Mouse (Mus musculus) midbrain, embryonic 16.5 days (tissue): ENCODE measurements at regions not wholly inside any gene's neighbourhood (a gene's known extent, or its start where the extent isn't known, plus 50 kb on each side); places are given as distances from the start of the nearest gene placed in this dataset.

Experiments used
- ATAC-seq: fragments of 200-750 bp; cut with Nextera tagmentation; 2 replicates; pipeline ENCODE4 v1.8.0; 2017; ENCODE audit warnings: moderate TSS enrichment
- H3K27ac ChIP-seq: fragments of 300-500 bp; sonication (generic); 2 replicates; pipeline ENCODE4 v1.5.1; 2014; ENCODE audit warnings: mild to moderate bottlenecking, low read length, mixed read lengths
- H3K27me3 ChIP-seq: fragments of 300-500 bp; sonication (generic); 2 replicates; pipeline ENCODE4 v1.6.1; 2014; ENCODE audit warnings: low read depth, low read length, mixed read lengths; ENCODE audit not compliant: control insufficient read depth, insufficient read depth
- H3K36me3 ChIP-seq: fragments of 300-500 bp; sonication (generic); 2 replicates; pipeline ENCODE4 v1.6.1; 2014; ENCODE audit warnings: mild to moderate bottlenecking, low read length, moderate library complexity, mixed read lengths; ENCODE audit not compliant: control insufficient read depth, insufficient read depth
- H3K4me1 ChIP-seq: fragments of 300-500 bp; sonication (generic); 2 replicates; pipeline ENCODE4 v1.6.1; 2014; ENCODE audit warnings: mild to moderate bottlenecking, low read length, mixed read lengths; ENCODE audit not compliant: control insufficient read depth, insufficient read depth
- H3K4me2 ChIP-seq: fragments of 300-500 bp; sonication (generic); 2 replicates; pipeline ENCODE4 v1.6.1; 2014; ENCODE audit warnings: mild to moderate bottlenecking, low read length, mixed read lengths
- H3K4me3 ChIP-seq: fragments of 300-500 bp; sonication (generic); 2 replicates; pipeline ENCODE4 v1.5.1; 2014; ENCODE audit warnings: low read depth, mild to moderate bottlenecking, low read length, moderate library complexity, mixed read lengths
- H3K9ac ChIP-seq: fragments of 300-500 bp; sonication (generic); 2 replicates; pipeline ENCODE4 v1.6.1; 2014; ENCODE audit warnings: low read depth, low read length, mixed read lengths
- H3K9me3 ChIP-seq: fragments of 300-500 bp; sonication (generic); replicated peaks from 2 replicates; pipeline ENCODE4 v1.6.1; 2014; ENCODE audit warnings: mild to moderate bottlenecking, low read length, mixed read lengths; ENCODE audit not compliant: control insufficient read depth, poor library complexity, severe bottlenecking
- WGBS: fragments of 180-500 bp; shearing (Covaris S2); extraction: QIAGEN DNeasy Blood & Tissue Kit; methylation state at CpG from one replicate; pipeline ENCODE4 v1.1.7; 2014; 5-methylcytosine and 5-hydroxymethylcytosine counted together

GRCm38 (mm10) chr15:8903651-8904050, 64.1 kb upstream of the Ranbp3l start:
- Histone ChIP-seq H3K9me3 (no peaks in the 10 kb centered on the region), H3K27me3 (no peaks in the 10 kb centered on the region), H3K4me3 (no peak overlapping the region), H3K9ac (no peak overlapping the region), H3K36me3 (no peaks in the 10 kb centered on the region), H3K27ac (no peak overlapping the region), H3K4me1 (no peaks in the 10 kb centered on the region), H3K4me2 (no peak overlapping the region)
- WGBS: 28% methylated on average over 2 of the region's 2 CpGs
- ATAC-seq: no peak

- no peak overlapping the region for H3K9ac ChIP-seq
- H3K4me3 ChIP-seq: no peak overlapping the region
- H3K27ac ChIP-seq: no peak overlapping the region
- no peak for ATAC-seq
- no peaks in the 10 kb centered on the region for H3K27me3 ChIP-seq
- whole genome bisulfite sequencing: 88% methylated on average over 11 of the region's 11 CpGs
- no peaks in the 10 kb centered on the region for H3K4me1 ChIP-seq
- no peaks in the 10 kb centered on the region for H3K9me3 ChIP-seq
- H3K4me2 ChIP-seq: no peak overlapping the region
- H3K36me3 ChIP-seq: no peaks in the 10 kb centered on the region
Measured at GRCm38 (mm10) chr15:8897487-8898158, 70.1 kb upstream of the Ranbp3l start.

DNA sequence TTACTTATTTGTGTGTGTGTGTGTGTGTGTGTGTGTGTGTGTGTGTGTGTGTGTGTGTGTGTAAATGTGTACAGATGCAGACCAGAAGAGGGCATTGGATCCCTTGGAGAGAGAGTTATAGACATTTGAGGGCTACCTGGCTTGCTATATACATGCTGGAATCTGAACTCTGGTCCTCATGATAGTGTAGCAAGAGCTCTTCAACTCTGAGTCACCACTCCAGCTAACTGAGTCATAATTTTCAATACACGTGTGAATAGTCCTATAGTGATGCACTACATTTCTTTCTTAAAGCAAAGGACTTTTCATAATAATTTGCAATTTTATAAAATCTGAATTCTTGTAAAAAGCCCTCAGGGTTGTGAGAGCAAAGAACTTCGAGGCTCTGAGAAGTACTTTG, 70.9 kb upstream of the Ranbp3l start:
- ATAC-seq: no peak
- Histone ChIP-seq H3K4me1 (no peaks in the 10 kb centered on the region), H3K27me3 (no peaks in the 10 kb centered on the region), H3K9ac (no peak overlapping the region), H3K27ac (no peak overlapping the region), H3K4me3 (no peak overlapping the region), H3K36me3 (no peaks in the 10 kb centered on the region), H3K9me3 (no peaks in the 10 kb centered on the region), H3K4me2 (no peak overlapping the region)
- WGBS: 96% methylated on average over 2 of the region's 2 CpGs

DNA sequence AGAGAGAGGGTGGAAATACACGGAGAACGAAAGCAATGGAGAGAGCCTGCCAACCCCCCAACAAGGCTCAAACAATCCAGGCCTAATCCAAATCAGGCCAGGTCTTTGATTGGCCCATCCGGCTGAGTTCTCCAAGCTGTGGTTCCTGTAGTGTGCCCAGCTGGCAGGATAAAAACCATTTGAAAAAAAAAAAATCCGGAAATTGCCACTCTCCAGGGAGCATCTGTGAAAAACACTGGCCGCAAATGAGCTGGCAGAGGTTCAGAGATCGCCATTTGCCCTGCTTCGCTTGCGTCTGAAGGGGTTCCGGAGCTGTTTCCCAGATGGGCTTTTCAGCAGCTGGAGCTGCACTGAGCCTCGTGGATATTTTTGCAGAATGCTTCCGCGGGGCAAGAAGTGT, 71.4 kb upstream of the Ranbp3l start:
- 59% methylated on average over 12 of the region's 12 CpGs for WGBS
- Histone ChIP-seq H3K27ac (no peak overlapping the region), H3K27me3 (no peaks in the 10 kb centered on the region), H3K9me3 (no peaks in the 10 kb centered on the region), H3K4me2 (no peak overlapping the region), H3K4me3 (no peak overlapping the region), H3K36me3 (no peaks in the 10 kb centered on the region), H3K9ac (no peak overlapping the region), H3K4me1 (no peaks in the 10 kb centered on the region)
- ATAC-seq: no peak

GRCm38 (mm10) chr15:8885585-8885984, 82.2 kb upstream of the Ranbp3l start:
- no peak for ATAC-seq
- WGBS: 97% methylated on average over 3 of the region's 3 CpGs
- no peaks in the 10 kb centered on the region for H3K4me1 ChIP-seq

GRCm38 (mm10) chr15:8884608-8885467, 82.9 kb upstream of the Ranbp3l start:
- 0 out of 2 replicates have a peak overlapping the region, but pooled peaks have one; percentile 23 for H3K4me2 ChIP-seq
- WGBS: 46% methylated on average over 18 of the region's 18 CpGs
- no peak for ATAC-seq

More at GRCm38 (mm10) chr15:8885585-8885984, 82.2 kb upstream of the Ranbp3l start:
- H3K9me3 ChIP-seq: no peaks in the 10 kb centered on the region
- H3K9ac ChIP-seq: no peak overlapping the region
- no peak overlapping the region for H3K27ac ChIP-seq
- no peaks in the 10 kb centered on the region for H3K27me3 ChIP-seq
- no peak overlapping the region for H3K4me2 ChIP-seq
- H3K4me3 ChIP-seq: no peak overlapping the region
- no peaks in the 10 kb centered on the region for H3K36me3 ChIP-seq

DNA sequence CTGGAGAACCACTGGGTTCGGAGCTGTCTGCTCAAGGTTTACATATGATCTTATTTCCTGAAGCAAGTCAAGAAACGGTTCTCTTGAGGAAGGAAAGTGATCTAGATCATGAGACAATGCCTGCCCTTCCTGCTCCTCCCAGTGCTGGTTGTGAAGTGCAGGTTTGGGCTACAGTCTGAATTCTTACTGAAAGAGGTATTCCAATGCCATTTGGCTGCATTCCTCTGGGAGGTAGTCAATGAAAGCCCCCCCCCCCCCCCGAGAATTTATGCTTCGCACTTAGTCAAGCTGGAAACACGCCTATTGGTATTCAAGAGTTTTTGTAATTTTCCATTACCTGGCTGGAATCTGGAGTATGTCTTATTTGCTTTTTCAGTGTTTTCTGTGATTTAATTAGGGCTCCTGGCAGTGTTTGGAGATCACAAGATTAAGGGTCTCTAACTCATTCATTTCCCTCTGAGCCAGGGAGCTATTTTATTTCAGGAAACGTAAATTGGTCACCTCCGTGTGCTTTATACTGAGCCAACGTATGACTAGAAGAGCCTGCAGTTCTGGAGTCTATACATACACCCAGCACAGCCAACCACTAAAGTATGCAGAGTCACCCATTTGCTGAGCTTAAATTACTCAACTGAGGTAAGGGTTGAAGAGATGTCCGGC, 84.7 kb upstream of the Ranbp3l start:
- no peaks in the 10 kb centered on the region for H3K4me1 ChIP-seq
- no peaks in the 10 kb centered on the region for H3K9me3 ChIP-seq
- WGBS: 80% methylated on average over 9 of the region's 9 CpGs
- H3K9ac ChIP-seq: no peak overlapping the region
- no peak overlapping the region for H3K27ac ChIP-seq
- no peak overlapping the region for H3K4me2 ChIP-seq
- H3K27me3 ChIP-seq: no peaks in the 10 kb centered on the region
- no peaks in the 10 kb centered on the region for H3K36me3 ChIP-seq
- no peak for ATAC-seq
- H3K4me3 ChIP-seq: no peak overlapping the region

More at GRCm38 (mm10) chr15:8884608-8885467, 82.9 kb upstream of the Ranbp3l start:
- H3K27ac ChIP-seq: no peak overlapping the region
- no peak overlapping the region for H3K9ac ChIP-seq
- H3K27me3 ChIP-seq: no peaks in the 10 kb centered on the region
- no peaks in the 10 kb centered on the region for H3K36me3 ChIP-seq
- no peaks in the 10 kb centered on the region for H3K4me1 ChIP-seq
- no peaks in the 10 kb centered on the region for H3K9me3 ChIP-seq
- no peak overlapping the region for H3K4me3 ChIP-seq

DNA sequence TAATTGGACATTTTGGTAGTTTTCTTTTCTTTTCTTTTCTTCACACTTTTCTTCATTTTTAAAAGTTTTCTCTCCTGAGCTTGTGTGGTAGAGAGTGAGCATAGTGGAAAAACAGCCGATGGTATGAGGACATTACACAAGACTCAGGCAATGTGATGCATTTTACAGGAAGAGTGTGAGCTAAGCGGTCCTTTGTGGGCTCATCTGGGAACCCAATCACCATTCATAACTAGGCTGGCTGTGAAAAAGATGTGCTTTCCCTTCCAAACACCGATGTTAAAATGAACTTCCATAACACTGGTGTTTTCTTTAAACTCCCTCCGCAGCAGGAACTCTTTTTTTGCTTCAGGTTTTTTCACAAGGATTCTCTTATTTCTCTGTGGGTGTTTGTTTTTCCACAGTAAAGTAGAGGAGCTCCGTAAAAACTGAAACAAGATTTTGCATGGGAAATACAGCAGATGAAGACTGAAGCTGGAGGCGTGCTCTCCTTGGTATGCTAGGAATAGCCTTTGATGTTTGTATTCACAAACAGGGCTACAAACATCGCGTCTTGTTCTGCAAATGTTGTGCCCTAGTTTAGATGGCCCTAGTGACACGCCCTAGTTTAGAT, 92.8 kb upstream of the Ranbp3l start:
- no peaks in the 10 kb centered on the region for H3K36me3 ChIP-seq
- no peak for ATAC-seq

More for the DNA sequence above, 92.8 kb upstream of the Ranbp3l start:
- Histone ChIP-seq H3K4me2 (no peak overlapping the region), H3K9me3 (no peaks in the 10 kb centered on the region; the same call in 1 of the 2 replicates), H3K27ac (no peak overlapping the region), H3K9ac (no peak overlapping the region), H3K27me3 (no peaks in the 10 kb centered on the region), H3K4me1 (no peaks in the 10 kb centered on the region), H3K4me3 (no peak overlapping the region)
- 81% methylated on average over 9 of the region's 9 CpGs for WGBS
